Mouse (Mus musculus): ENCODE results near the gene 4833439L19Rik.
"Not testable (repeated sequence)": the region's sequence is repeated elsewhere in the genome, so short reads cannot be mapped to it uniquely, and the experiment has no call there.

Gene 4833439L19Rik

GRCm38 (mm10) chr13:54565201-54565581 lies at the start of gene 4833439L19Rik:
Gene 4833439L19Rik, minus strand, starts transcription at chr13:54565435.
- DNase-seq: peak; percentile 94

GRCm38 (mm10) chr13:54613141-54613540 lies 47.9 kb upstream of the 4833439L19Rik start:
- DNase-seq: not testable (repeated sequence)

- DNase-seq: peak; percentile 93
Observed at GRCm38 (mm10) chr13:54610972-54611754, 45.9 kb upstream of the 4833439L19Rik start, which contains the start of gene Cltb. Gene Cltb, minus strand, starts transcription at chr13:54611344.

- DNase-seq: peak; percentile 40
Observed at GRCm38 (mm10) chr13:54610613-54610971, 45.4 kb upstream of the 4833439L19Rik start.

GRCm38 (mm10) chr13:54609301-54609700 lies 44.1 kb upstream of the 4833439L19Rik start:
- no peak for DNase-seq

- peak; percentile 33 for DNase-seq
Observed at GRCm38 (mm10) chr13:54608666-54609065, 43.4 kb upstream of the 4833439L19Rik start.

GRCm38 (mm10) chr13:54608002-54608401 lies 42.8 kb upstream of the 4833439L19Rik start:
- DNase-seq: no peak

- no peak for DNase-seq
Observed at GRCm38 (mm10) chr13:54607204-54607603, 42.0 kb upstream of the 4833439L19Rik start.

GRCm38 (mm10) chr13:54605426-54605825 lies 40.2 kb upstream of the 4833439L19Rik start:
- DNase-seq: no peak

- DNase-seq: no peak
Observed at GRCm38 (mm10) chr13:54604221-54604620, 39.0 kb upstream of the 4833439L19Rik start.

GRCm38 (mm10) chr13:54603501-54603900 lies 38.3 kb upstream of the 4833439L19Rik start:
- DNase-seq: no peak

GRCm38 (mm10) chr13:54602639-54603111 lies 37.4 kb upstream of the 4833439L19Rik start:
- no peak for DNase-seq

GRCm38 (mm10) chr13:54598622-54599143 lies 33.4 kb upstream of the 4833439L19Rik start:
- no peak for DNase-seq

- DNase-seq: no peak
Observed at GRCm38 (mm10) chr13:54596870-54597269, 31.6 kb upstream of the 4833439L19Rik start.

- DNase-seq: no peak
Observed at GRCm38 (mm10) chr13:54596107-54596690, 31.0 kb upstream of the 4833439L19Rik start.

GRCm38 (mm10) chr13:54593617-54594016 lies 28.4 kb upstream of the 4833439L19Rik start:
- no peak for DNase-seq

GRCm38 (mm10) chr13:54591776-54592356 lies 26.6 kb upstream of the 4833439L19Rik start:
- DNase-seq: no peak

- peak; percentile 96 for DNase-seq
Observed at GRCm38 (mm10) chr13:54589996-54590951, 25.0 kb upstream of the 4833439L19Rik start, which contains the start of the genes Nop16 and Higd2a. Gene Nop16, minus strand, starts transcription at chr13:54590090. Gene Higd2a, plus strand, starts transcription at chr13:54590207.

- no peak for DNase-seq
Observed at GRCm38 (mm10) chr13:54589414-54589995, 24.3 kb upstream of the 4833439L19Rik start.

GRCm38 (mm10) chr13:54585831-54586230 lies 20.6 kb upstream of the 4833439L19Rik start:
- DNase-seq: no peak

GRCm38 (mm10) chr13:54582860-54583259 lies 17.6 kb upstream of the 4833439L19Rik start:
- no peak for DNase-seq

- DNase-seq: no peak
Observed at GRCm38 (mm10) chr13:54582126-54582525, 16.9 kb upstream of the 4833439L19Rik start.

Measured in right cerebral cortex, postnatal 25 days (tissue).